Mouse (Mus musculus): Measurements from ENCODE around the gene Atg7.
"Not testable (repeated sequence)": the region's sequence is repeated elsewhere in the genome, so short reads cannot be mapped to it uniquely, and the experiment has no call there.

Atg7 gene

DNA sequence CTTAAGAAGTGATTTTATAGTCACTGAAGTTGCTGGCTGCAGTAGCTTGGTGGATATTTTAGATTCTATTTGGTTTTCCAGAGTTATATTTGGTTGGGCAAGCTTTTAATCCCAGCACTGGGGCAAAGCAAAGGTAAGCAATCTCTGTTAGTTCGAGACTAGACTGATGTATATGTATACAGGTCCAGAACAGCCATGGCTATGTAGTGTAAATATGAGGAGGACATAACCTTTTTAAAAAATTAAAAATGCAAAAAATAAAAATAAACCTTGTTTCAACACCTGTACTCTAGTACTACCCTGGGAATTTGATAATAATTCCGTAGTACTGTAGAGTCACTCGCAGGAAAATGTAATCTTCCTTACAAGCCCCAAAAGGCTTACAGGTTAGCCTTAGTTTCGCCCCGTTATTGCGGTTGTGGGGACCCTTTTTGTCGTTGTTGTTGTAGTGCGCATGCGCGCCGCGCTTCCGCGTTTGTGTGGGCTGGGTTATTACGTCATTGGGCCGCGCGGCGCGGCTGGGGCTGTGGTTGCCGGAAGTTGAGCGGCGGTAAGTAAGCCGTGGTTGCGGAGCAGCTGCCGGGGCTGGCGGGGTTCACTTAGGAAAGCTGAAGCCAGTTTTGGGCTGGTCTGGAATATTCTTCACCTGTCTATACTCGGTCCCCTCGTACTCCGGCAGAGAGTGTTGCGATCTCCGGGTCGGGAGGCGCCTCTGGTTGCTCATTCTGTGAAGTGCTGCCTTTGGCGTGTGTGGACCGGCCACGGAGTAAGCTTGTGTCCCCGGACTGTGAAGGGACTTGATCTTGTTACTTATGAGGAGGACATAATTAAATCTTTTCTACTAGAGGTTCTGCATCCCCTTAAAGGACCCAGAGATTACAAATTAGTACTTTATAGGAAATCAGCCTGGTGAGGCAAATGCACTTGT lies at the start of gene Atg7:
Gene Atg7, plus strand, starts transcription at position 497 of the 928 bp plus-strand sequence.
- DNase-seq = peak; percentile 94 to 95

DNA sequence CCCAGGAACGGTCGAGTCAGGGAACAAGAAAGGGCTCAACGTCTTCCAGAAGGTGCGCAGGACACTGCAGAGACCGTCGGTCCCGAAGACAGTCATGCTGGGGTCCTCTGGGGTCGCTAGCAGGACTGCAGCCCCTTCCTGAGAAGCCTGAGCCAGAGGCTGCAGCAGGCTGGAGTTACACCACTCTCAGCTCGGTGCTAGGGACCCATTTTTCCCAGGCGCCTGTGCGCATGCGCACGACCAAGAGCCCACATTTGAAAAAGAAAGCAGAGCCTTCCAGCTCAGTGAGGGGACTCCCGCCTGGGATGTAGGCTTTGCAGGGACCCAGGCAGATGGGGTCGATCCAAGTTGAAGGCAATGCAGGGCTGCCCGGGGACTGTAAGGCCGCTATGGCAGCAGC lies 28.8 kb upstream of the Atg7 start:
- DNase-seq = peak; percentile 70 to 74

DNA sequence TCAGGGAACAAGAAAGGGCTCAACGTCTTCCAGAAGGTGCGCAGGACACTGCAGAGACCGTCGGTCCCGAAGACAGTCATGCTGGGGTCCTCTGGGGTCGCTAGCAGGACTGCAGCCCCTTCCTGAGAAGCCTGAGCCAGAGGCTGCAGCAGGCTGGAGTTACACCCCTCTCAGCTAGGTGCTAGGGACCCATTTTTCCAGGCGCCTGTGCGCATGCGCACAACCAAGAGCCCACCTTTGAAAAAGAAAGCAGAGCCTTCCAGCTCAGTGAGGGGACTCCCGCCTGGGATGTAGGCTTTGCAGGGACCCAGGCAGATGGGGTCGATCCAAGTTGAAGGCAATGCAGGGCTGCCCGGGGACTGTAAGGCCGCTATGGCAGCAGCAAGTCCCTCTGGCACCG lies 9.0 kb upstream of the Atg7 start:
- not testable (repeated sequence) for DNase-seq

DNA sequence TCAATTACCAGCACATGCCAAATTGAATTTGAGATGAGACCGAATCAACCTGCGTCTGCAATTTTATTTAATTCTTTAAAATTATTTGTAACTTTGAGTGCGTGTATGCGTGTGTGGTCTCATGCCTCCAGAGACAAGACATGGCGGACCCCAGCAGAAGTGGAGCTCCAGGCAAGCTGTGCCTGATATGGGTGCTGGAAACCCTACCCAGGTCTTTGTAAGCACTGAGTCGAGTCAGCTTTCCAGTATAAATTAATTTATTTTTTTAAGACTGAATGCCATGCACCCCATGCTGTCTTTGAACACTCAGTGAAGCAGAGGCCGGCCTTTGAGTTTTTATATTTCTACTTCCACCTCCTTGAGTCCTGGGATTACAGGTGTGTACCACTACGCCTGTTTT lies 819 bp downstream of the Atg7 start:
- peak in 1 of 2 experiments; percentile 5 for DNase-seq

DNA sequence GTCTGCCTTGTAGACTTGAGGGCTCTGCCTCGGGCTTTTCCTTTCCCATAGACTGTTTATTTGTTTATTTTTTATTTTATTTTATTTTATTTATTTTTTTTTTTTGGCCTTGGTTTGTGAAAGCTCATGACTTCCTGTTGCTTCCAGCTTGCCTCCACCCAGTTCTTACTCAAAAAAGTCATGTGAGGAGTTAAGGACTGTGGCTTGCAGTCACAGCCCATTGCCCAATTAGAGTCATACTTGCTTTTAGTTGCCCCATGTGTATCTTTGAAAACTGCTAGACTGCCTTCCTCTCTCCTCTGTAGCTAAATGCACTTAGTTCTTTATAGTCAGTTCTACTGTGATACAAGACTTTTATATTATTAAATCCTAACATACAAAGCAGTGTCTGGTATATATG lies 1.6 kb downstream of the Atg7 start:
- DNase-seq = peak in 1 of 2 experiments; percentile 9

DNA sequence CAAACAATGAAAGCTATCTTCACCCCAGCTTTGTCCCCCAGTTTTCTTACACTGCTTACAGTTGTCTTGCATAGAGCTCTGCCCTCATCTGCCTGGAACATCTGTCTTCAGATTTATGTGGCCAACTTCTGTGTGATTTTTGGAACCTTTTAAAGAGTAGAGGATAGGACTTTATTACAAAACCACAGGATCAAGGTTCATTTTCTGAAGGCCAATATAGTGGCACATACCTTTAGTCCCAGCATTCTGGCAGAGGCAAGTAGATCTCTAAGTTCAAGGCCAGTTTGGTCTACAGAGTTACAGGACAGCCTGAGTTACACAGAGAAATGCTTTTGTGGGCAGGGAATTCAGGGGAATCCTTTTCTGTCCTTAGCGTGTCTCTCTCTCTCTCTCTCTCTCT lies 3.3 kb downstream of the Atg7 start:
- DNase-seq = no peak

DNA sequence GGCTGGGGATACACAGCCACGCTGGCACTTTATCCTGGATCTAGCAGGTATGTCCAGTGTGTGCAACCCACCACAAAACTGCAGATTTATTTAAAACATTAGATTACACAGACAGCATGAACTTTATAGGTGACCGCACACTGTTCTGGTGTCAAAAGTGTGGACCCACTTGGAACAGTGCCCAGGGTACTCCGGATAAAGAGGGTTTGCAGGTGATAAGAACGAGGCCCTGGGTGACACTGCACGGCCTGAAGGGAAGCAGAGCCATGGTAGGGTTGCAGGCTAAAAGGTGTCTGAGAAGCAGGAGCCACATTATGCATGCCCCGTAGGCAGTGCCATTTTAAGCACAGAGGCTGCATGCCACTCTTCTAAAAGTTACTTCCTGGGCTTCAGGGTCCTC lies 4.1 kb downstream of the Atg7 start:
- no peak for DNase-seq

DNA sequence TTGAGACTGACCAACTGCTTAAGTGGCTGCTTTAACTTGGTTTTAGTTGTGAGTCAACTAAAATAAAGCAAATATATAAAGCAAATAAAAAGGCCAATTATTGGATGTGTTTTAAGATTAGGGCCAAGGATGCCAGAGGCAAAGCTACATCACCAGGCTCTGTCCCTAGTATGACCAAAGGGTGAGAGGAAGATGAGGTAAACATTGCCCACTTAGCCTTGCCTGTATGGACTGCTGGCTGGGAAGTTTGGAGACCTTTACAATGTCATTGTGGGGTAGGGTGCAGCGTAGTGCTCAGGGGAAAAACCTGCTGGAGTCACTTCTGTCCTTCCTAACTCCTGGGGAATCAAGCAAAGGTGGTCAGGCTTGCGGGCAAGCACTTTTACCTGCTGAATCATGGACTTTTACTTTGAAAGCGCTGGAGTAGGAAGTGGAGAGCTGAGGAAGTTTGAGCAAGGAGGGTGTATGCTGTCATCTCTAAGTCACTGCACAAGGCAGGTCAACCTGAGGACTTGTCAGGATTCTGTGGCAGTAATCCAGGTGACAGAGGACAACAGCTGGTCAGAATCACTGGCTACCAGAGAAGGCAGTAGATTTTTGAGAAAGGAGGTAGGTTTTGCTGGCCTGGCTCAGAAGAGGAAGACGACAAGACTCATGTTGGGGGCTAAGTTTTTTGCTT lies 5.6 kb downstream of the Atg7 start:
- DNase-seq = peak in 1 of 2 experiments; percentile 27

DNA sequence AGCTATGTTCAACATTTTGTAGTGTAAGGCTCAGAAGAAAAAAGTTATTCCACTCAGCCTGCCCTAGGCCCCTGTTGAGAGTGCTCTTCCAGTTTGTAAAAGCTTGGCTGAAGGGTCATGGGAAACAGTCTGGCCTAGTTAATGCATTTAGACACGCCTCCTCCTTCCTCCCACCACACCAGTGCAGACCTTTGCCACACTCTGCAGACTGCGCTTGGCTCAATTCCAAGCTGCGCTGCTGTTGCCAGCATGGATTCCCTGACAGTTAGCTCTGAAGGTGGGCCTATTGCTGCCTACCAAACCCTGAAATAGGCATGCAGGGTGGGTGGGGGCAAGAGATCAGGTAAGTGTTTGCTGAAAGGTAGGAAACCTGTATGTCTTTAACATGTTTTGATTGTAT lies 9.3 kb downstream of the Atg7 start:
- peak; percentile 36 to 49 for DNase-seq

DNA sequence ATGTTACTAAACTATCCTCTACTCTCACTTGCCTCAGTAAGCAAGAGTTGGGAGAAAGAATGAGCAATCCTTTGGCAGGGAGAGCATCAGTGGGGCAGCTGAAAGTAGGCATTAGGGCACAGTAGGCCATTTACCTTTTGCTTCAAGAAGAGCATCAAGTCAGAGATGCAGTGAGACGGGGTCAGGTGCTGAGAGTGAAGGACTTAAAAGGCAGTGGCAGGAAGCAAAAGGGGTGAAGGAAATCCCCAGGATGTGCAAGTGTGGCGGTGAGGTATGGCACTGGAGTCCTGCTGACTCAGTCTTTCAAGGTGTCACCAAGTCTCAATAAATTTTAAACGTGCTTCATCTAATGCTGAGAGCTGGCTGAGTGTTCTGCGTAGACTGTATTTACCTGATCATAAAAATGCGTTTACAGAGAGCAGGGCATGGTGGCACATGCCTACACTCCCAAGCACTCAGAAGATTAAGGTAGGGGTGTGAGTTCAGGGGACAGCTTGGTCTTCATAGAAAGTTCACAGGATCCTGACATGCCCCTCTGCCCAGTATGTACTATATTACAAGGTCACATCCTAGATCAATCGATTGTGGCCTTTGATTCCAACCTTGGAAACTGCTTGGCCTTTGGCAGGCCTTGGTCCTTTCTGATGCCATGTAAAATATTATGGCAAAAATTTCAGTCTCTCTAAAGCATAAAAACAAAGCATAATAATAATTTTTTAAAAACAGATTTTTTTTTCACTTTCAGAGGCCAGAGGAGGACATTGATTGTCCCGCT lies 14.1 kb downstream of the Atg7 start:
- DNase-seq = no peak

DNA sequence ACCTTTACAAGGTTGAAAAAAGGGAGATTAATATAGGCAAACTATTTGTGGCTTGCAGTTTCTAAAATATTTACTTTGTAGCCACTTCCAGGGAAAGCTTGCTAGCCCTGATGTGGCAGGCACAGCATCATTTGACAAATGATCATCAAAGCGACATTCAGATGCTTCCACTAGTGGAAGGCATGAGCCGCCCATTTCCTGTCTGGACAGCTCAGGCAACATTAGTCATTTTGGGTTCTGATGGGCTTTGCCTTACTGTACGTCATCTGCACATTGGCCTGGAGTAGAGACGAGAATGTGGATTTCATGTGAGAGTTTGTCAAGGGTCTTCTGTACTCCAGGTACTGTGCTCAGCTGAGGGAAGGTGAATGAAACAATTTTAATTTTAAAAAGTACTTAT lies 14.9 kb downstream of the Atg7 start:
- peak; percentile 11 to 35 for DNase-seq

DNA sequence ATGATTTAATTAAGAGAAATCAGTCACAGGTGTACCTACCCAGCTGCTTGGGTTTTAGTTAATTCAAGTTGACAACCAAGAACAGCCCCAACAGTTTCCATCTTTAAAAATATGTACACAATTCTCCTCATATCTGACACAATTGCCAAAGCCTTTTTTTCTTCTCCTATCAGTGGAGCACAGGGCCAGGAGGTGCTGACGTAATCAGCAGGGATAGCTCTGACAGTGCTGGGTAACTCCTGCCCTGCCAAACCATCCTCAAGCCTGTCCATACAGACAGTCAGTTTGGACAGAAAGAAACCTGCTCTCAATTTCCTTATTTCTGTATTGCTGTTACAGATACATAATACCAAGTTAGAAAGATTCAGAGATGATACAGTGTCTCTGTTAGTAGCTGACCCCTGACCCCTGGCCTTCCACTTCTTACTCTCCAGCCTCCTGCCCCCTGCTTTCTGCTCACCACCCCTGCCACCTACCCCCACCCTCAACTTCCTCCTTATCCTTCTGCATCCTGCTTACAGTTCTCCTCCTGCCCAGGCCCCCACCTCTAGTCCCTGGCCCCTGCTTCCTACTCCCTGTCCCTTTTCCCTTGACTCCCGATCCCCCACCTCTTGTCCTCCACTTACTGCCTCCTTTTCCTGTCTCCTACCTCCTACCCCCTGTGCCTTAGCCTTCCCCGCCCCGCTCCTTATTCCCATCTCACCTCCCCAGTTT lies 16.5 kb downstream of the Atg7 start:
- no peak for DNase-seq

DNA sequence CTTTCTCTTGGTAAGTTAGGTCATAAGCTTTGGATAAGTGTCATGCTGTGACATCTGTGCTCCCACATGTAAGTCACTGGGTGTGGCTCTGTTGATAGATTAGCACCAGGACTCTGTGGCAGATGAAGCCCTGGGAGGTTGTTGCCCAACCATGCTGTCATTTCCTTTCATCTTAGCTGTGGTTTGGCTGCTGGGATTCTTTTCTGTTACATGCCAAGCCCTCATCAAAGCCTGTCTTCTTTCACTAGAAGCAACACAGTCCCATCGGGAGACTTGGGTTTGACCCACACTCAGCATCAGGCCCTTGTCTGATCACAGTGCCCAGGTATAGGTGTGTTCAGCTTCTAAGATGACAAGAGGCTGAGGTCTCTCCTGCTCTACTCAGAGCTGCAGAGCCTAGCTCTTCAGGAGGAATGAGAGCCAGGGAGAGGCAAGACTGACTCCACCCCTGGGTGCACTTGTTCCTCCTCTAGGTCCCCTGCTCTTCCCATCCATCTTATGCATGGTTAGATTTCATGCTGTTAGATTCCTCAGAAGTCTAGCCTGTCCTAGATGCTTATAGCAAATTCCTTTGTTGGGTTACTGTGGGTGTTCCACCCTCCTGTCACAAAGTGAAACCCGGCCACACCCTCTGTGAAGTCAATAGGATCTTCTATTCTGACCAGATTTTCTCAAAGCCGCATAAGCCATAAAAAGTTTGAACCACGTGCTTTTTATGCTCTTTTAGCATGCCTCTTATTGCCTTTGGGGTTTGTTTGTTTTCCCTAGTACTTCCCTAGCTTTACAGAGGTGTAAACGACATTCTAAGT lies 17.3 kb downstream of the Atg7 start:
- peak; percentile 19 to 42 for DNase-seq

DNA sequence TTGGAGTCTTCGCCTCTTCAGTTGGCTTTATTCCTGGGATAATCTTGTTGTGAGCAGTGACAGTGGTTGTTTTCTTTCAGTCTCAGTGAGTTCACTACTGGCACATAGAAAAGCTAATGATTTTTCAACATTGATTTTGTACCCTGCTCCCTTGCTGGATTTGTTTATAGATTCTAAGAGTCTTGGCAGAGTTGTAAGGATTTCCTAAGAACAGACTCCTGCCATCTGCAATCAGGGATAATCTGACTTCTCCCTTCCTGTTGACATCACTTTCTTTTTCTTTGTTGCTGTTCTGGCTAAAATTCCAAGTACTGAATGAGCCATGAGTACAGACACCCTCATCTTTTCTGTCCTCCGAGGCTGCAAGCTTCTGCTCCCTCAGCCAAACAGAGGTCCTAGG lies 20.8 kb downstream of the Atg7 start:
- peak in 1 of 2 experiments; percentile 7 for DNase-seq

DNA sequence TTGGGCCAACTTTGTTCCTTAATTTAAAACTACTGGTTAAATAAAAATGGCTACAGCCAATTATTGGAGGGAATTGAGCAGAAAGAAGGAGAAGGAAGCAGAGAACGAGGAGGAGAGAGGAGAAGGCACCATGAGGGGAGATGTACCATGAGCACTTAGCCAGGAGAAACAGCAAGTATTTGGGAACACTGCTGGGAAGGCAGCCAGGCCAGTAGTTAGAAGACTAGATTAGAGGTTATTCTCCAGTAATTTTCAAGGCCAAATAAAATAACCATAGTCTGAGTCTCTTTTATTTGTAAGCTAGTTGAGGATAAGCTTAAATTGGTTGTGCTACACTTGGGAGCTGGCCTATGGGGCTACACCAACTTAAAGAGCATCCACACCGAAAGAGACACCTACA lies 21.8 kb downstream of the Atg7 start:
- DNase-seq = no peak

DNA sequence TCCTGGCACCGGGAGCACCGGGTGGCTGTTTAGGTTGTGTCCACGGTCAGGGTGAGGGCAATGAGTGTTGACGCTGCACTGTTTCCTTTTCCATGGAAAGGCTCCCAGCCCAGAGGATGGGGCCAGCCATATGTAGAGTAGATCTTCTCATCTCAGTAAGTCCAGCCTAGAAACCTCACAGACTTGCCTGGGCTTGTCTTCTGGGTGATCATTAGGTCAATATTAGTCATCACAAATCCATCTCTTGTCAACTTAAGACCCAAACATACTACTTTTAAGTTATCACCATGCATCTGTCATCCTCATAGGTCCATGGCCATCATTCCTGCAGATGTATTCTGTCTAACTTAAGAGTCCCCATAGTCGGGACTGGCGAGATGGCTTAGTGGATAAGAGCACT lies 24.6 kb downstream of the Atg7 start:
- no peak for DNase-seq

DNA sequence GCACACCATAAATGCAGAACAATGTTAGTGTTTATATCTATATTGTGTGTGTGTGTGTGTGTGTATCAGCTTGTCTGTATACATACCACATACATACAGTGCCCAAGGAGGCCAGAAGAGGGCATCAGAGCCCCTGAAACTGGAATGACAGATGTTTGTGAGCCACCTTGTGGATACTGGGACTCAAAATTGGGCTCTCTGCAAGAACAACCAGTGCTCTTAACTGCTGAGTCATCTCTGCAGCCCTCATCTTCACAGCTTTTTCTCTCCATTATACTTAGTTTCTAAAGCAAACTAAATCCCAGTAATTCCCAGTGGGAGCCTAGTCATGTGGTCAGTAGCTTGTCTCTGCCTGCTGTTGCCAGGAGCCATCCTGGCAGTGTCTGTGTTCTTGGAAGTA lies 31.9 kb downstream of the Atg7 start:
- DNase-seq = no peak

DNA sequence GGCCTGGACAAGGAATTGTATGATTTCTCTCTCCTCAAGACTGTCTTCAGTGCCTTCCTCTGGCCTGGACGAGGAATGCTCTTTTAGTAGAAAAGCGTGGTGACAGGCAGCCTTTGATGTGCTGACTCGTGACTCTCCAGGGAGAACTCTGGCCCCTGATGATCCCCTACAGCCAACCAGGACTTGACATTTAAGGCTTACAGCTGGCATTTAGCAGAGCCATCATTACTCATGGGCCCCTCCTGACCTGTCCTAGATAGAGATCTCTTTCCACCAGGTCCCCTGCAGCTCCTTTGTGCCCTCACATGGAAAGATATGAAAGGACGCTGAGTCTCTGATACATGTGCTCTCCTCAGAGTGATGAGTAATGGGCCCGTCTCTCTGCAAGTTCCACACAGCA lies 33.2 kb downstream of the Atg7 start:
- no peak for DNase-seq

DNA sequence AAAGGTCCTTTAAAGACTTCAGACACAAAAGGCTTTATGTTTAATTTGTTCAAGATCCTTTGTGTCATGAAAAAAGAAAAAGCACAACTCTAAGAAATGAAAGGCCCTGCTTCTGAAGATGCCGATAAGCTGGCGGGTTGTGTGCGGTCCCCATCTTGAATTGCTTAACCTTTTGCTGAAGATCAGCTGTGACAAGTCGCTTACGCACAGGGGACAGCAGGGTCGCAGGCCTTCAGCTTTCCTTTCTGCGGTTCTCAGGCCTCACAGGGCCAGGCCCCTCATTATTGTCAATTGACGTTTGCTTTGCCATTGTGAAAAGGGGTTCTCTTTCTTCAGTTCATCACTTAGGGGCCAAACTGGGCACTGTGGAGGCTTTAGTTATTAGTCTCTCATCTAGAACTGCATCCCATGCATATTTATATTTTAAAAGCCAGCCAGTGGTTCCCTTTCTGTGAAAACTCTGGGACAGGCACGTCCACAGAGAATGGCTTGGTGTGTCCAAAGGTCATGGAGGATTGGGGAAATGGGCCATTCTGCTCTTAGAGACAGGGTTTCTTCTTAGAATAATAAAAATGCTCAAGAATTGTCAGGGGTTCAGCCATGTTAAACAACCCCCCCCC lies 39.3 kb downstream of the Atg7 start:
- no peak for DNase-seq

DNA sequence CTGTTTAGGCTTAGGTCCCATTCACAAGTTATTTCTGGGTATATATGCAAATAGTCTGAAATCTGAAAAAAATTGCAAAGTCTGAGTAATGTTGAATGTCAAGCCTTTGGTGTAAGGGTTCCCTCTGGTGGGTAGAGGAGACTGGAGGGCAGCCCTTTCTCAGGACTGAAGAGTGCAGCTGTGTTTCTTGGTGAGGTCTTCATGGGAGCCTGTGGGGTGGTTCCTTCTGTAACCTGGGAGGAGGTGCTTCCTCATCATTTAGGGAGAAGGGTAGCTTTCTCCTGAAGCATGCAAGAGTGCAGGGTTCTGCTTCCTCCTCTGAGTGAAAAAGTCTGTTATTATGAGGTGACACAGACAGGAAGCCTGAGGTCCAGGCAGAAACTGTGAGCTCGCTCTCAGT lies 40.8 kb downstream of the Atg7 start:
- no peak for DNase-seq

DNA sequence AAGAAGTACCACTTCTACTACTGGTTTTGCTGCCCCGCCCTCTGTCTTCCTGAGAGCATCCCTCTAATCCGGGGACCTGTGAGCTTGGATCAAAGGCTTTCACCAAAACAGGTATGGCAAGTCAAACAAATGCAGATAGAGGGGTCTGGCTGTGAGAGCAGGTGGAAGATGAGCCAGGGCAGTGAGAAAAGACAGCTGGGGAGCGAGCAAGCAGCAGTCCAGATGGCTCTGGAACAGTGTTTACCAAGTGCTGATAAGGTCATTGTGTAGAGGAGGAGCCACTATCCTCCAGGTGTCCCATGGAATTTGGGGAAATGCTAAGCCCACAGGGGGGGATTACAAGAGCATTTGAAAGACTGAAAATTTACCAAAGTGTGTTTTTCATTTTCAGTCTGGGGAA lies 41.5 kb downstream of the Atg7 start:
- DNase-seq = no peak
